Mouse (Mus musculus) lung, embryonic 16.5 days (tissue): ENCODE results near the gene Spindoc. TPM values are rescaled to one million over a fixed set of nuclear protein-coding genes. Genes with fewer than 3 reads are reported as not detected.

Experiments used
- ATAC-seq: fragments of 200-750 bp; cut with Nextera tagmentation; 2 replicates; pipeline ENCODE4 v1.8.0; 2017; ENCODE audit warnings: low read depth, mild to moderate bottlenecking, moderate library complexity
- H3K27ac ChIP-seq: fragments of 300-500 bp; sonication (generic); 2 replicates; pipeline ENCODE4 v1.5.1; 2014; ENCODE audit warnings: mild to moderate bottlenecking, control low read depth, low read length
- H3K27me3 ChIP-seq: fragments of 300-500 bp; sonication (generic); 2 replicates; pipeline ENCODE4 v1.6.1; 2014; ENCODE audit warnings: low read depth, low read length, mixed read lengths; ENCODE audit not compliant: control insufficient read depth, insufficient read depth
- H3K36me3 ChIP-seq: fragments of 300-500 bp; sonication (generic); 2 replicates; pipeline ENCODE4 v1.6.1; 2014; ENCODE audit warnings: low read length; ENCODE audit not compliant: control insufficient read depth, insufficient read depth
- H3K4me1 ChIP-seq: fragments of 300-500 bp; sonication (generic); replicated peaks from 2 replicates; pipeline ENCODE4 v1.6.1; 2014; ENCODE audit warnings: low read length, mixed read lengths; ENCODE audit not compliant: control insufficient read depth, insufficient read depth
- H3K4me2 ChIP-seq: fragments of 300-500 bp; sonication (generic); 2 replicates; pipeline ENCODE4 v1.6.1; 2014; ENCODE audit warnings: low read depth, low read length, control low read depth
- H3K4me3 ChIP-seq: fragments of 300-500 bp; sonication (generic); 2 replicates; pipeline ENCODE4 v1.5.1; 2014; ENCODE audit warnings: mild to moderate bottlenecking, low read length, control low read depth
- H3K9ac ChIP-seq: fragments of 300-500 bp; sonication (generic); 2 replicates; pipeline ENCODE4 v1.6.1; 2014; ENCODE audit warnings: low read length, control low read depth
- H3K9me3 ChIP-seq: fragments of 300-500 bp; sonication (generic); 2 replicates; pipeline ENCODE4 v1.6.1; 2016; ENCODE audit warnings: low read length; ENCODE audit not compliant: control insufficient read depth
- WGBS: fragments of 180-500 bp; shearing (Covaris S2); extraction: QIAGEN DNeasy Blood & Tissue Kit; methylation state at CpG from one replicate; pipeline ENCODE4 v1.1.7; 2014; 5-methylcytosine and 5-hydroxymethylcytosine counted together
- polyA plus RNA-seq: library from polyadenylated mRNA; unstranded; fragments of >200 nt; fragmentation: Nextera tagmentation; extraction: Ambion mirVana; gene quantifications from 2 replicates; pipeline ENCODE4 v1.2.1, GENCODE M21; 2015

The Spindoc gene
- polyA plus RNA-seq, 1 experiment from 2014 or later: 25.7 TPM

GRCm38 (mm10) chr19:7317716-7318115, 65.1 kb downstream of the Spindoc start:
- Histone ChIP-seq H3K4me1 (peaks cover 10% of the 10 kb centered on the region), H3K4me2 (no peak overlapping the region), H3K27ac (no peak overlapping the region), H3K4me3 (no peak overlapping the region), H3K9me3 (no peaks in the 10 kb centered on the region), H3K36me3 (no peaks in the 10 kb centered on the region), H3K27me3 (no peaks in the 10 kb centered on the region), H3K9ac (no peak overlapping the region)
- WGBS: 82% methylated on average over 4 of the region's 4 CpGs
- no peak for ATAC-seq

GRCm38 (mm10) chr19:7316822-7317221, 66.0 kb downstream of the Spindoc start:
- Histone ChIP-seq H3K4me2 (no peak overlapping the region), H3K27me3 (no peaks in the 10 kb centered on the region), H3K27ac (no peak overlapping the region), H3K9me3 (no peaks in the 10 kb centered on the region), H3K36me3 (no peaks in the 10 kb centered on the region), H3K4me1 (peaks cover 15% of the 10 kb centered on the region), H3K4me3 (no peak overlapping the region), H3K9ac (no peak overlapping the region)
- ATAC-seq: no peak
- 64% methylated on average over 4 of the region's 4 CpGs for WGBS

- no peaks in the 10 kb centered on the region for H3K36me3 ChIP-seq
- no peak overlapping the region for H3K4me2 ChIP-seq
- no peak overlapping the region for H3K27ac ChIP-seq
- no peak overlapping the region for H3K4me3 ChIP-seq
- no peak for ATAC-seq
- peaks cover 23% of the 10 kb centered on the region for H3K4me1 ChIP-seq
- 87% methylated on average over 4 of the region's 4 CpGs for WGBS
- no peaks in the 10 kb centered on the region for H3K27me3 ChIP-seq
- H3K9ac ChIP-seq: no peak overlapping the region
- H3K9me3 ChIP-seq: no peaks in the 10 kb centered on the region
These were observed 67.2 kb downstream of the Spindoc start for GRCm38 (mm10) chr19:7315587-7315984.

GRCm38 (mm10) chr19:7314976-7315586, 67.7 kb downstream of the Spindoc start:
- no peak for ATAC-seq
- Histone ChIP-seq H3K9ac (no peak overlapping the region), H3K4me2 (no peak overlapping the region), H3K27ac (no peak overlapping the region), H3K27me3 (no peaks in the 10 kb centered on the region), H3K4me1 (peaks cover 28% of the 10 kb centered on the region), H3K9me3 (no peaks in the 10 kb centered on the region), H3K4me3 (no peak overlapping the region), H3K36me3 (no peaks in the 10 kb centered on the region)
- 54% methylated on average over 8 of the region's 8 CpGs for WGBS

DNA sequence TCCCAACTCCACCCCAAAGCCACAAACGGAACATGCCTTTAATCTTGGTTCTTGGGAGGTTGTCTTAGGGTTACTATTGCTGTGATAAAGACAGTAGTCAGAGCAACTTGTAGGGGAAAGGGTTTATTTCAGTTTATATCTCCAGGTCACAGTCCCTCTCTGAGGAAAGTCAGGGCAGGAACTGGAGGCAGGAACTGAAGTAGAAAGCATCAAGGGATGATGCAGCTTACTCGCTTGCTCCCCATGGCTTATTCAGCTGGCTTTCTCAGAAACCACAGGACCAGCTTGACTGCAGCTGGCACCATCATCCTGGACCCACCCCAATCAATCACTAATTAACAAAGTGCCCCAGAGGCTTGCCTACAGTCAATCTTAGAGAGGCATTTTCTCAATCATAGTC, 69.1 kb downstream of the Spindoc start:
- H3K9me3 ChIP-seq: no peaks in the 10 kb centered on the region
- H3K4me2 ChIP-seq: no peak overlapping the region
- ATAC-seq: no peak
- 88% methylated on average over 2 of the region's 2 CpGs for WGBS
- no peak overlapping the region for H3K4me3 ChIP-seq
- H3K27ac ChIP-seq: no peak overlapping the region
- H3K27me3 ChIP-seq: no peaks in the 10 kb centered on the region
- no peak overlapping the region for H3K9ac ChIP-seq
- H3K4me1 ChIP-seq: peaks cover 40% of the 10 kb centered on the region
- H3K36me3 ChIP-seq: no peaks in the 10 kb centered on the region

DNA sequence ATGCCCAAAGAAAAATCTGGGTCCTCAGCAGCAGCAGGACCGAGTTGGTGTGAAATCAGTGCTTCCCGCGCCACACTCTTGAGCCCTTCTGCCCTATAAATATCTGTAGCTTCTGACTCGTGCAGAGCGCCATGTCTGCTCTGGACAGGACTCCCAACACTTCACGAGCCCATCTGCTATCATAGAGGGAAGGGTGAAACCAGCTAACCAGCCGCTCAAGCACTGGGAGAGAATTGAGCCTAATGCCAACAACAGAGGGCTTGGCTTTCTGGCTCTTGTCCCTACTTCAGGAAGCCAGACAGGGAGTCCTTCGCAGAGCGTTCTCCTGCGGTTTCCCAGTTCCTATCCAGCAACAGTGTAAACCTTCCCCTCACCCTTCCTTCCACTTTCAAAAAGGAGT, 71.5 kb downstream of the Spindoc start:
- H3K27me3 ChIP-seq: no peaks in the 10 kb centered on the region
- H3K4me1 ChIP-seq: peaks cover 63% of the 10 kb centered on the region
- no peaks in the 10 kb centered on the region for H3K9me3 ChIP-seq
- WGBS: 27% methylated on average over 10 of the region's 10 CpGs
- H3K27ac ChIP-seq: peak overlapping the region; percentile 79
- ATAC-seq: peak; percentile 19; the same call in 1 of the 2 replicates
- H3K9ac ChIP-seq: peak overlapping the region; percentile 25; the same call in 1 of the 2 replicates
- peak overlapping the region; percentile 10 for H3K4me2 ChIP-seq
- no peak overlapping the region for H3K4me3 ChIP-seq
- no peaks in the 10 kb centered on the region for H3K36me3 ChIP-seq

GRCm38 (mm10) chr19:7310704-7311103, 72.1 kb downstream of the Spindoc start:
- peak overlapping the region; percentile 39; the same call in 1 of the 2 replicates for H3K9ac ChIP-seq
- H3K36me3 ChIP-seq: no peaks in the 10 kb centered on the region
- H3K27me3 ChIP-seq: no peaks in the 10 kb centered on the region
- peak; percentile 74 for ATAC-seq
- peak overlapping the region; percentile 79 for H3K27ac ChIP-seq
- 0 out of 2 replicates have a peak overlapping the region, but pooled peaks have one; percentile 6 for H3K4me2 ChIP-seq
- no peaks in the 10 kb centered on the region for H3K9me3 ChIP-seq
- H3K4me3 ChIP-seq: no peak overlapping the region
- peaks cover 67% of the 10 kb centered on the region for H3K4me1 ChIP-seq
- WGBS: 25% methylated on average over 5 of the region's 5 CpGs

GRCm38 (mm10) chr19:7309738-7310330, 73.0 kb downstream of the Spindoc start:
- H3K36me3 ChIP-seq: no peaks in the 10 kb centered on the region
- H3K4me1 ChIP-seq: peaks cover 65% of the 10 kb centered on the region
- H3K4me2 ChIP-seq: no peak overlapping the region
- no peaks in the 10 kb centered on the region for H3K9me3 ChIP-seq
- WGBS: 56% methylated on average over 2 of the region's 2 CpGs
- peak overlapping the region; percentile 79 for H3K27ac ChIP-seq
- no peak overlapping the region for H3K4me3 ChIP-seq
- no peak for ATAC-seq
- H3K27me3 ChIP-seq: no peaks in the 10 kb centered on the region
- H3K9ac ChIP-seq: peak overlapping the region; percentile 39; the same call in 1 of the 2 replicates

GRCm38 (mm10) chr19:7307995-7308770, 74.6 kb downstream of the Spindoc start:
- Histone ChIP-seq H3K27me3 (no peaks in the 10 kb centered on the region), H3K9ac (peak overlapping the region; percentile 21), H3K4me3 (no peak overlapping the region), H3K9me3 (no peaks in the 10 kb centered on the region), H3K36me3 (no peaks in the 10 kb centered on the region), H3K4me1 (peaks cover 67% of the 10 kb centered on the region), H3K27ac (peak overlapping the region; percentile 89), H3K4me2 (peak overlapping the region; percentile 29; the same call in 1 of the 2 replicates)
- 41% methylated on average over 8 of the region's 8 CpGs for WGBS
- peak; percentile 66 for ATAC-seq
